Mouse (Mus musculus): ENCODE results near the gene Mfap1b. TPM values are rescaled to one million over a fixed set of nuclear protein-coding genes. Genes with fewer than 3 reads are reported as not detected.
"Not testable (repeated sequence)": the region's sequence is repeated elsewhere in the genome, so short reads cannot be mapped to it uniquely, and the experiment has no call there.

The Mfap1b gene
- polyA plus RNA-seq, 1 experiment from 2014 or later = 51.1 TPM

- peaks cover 14% of the 10 kb centered on the region for H3K4me1 ChIP-seq
- peak within 1 kb of the TSS; percentile 66 for H3K4me2 ChIP-seq
- H3K9ac ChIP-seq = peak within 1 kb of the TSS; percentile 69
- WGBS = 4% methylated on average over 41 of the region's 42 CpGs
- H3K27me3 ChIP-seq, H3K9me3 ChIP-seq, H3K36me3 ChIP-seq: not testable (repeated sequence)
- ATAC-seq (ENCODE audit: borderline replicate concordance, extremely low read depth, low FRiP score, low TSS enrichment) = peak; percentile 95
- peak within 1 kb of the TSS; percentile 65 for H3K4me3 ChIP-seq
- peak within 1 kb of the TSS; percentile 67 for H3K27ac ChIP-seq
Measured at GRCm38 (mm10) chr2:121505942-121506882, 32.3 kb upstream of the Mfap1b start, which contains the start of the genes Mfap1a and Wdr76. Mfap1a (minus strand) TSS chr2:121506665. Wdr76 (plus strand) TSS chr2:121506723.

DNA sequence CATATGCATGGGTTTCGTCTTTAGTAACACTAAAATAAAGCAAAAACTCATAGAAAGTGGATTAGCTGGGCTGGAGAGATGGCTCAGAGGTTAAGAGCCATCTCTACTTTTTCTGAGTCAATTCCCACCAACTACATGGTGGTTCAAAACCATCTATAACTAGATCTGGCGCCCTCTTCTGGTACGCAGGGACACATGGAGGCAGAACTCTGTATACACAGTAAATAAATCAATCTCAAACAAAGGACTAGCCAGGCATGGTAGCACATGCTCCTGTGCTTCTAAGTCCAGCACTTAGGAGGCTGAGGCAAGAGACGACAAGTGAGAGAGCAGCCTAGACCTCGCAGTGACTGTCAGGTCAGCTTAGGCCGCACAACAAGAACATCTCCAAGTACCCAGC lies 27.7 kb upstream of the Mfap1b start:
- H3K4me2 ChIP-seq; H3K9ac ChIP-seq; H3K27me3 ChIP-seq; H3K9me3 ChIP-seq; H3K36me3 ChIP-seq; H3K4me3 ChIP-seq; ATAC-seq (ENCODE audit: borderline replicate concordance, extremely low read depth, low FRiP score, low TSS enrichment); H3K4me1 ChIP-seq; H3K27ac ChIP-seq: not testable (repeated sequence)
- WGBS = 57% methylated on average over 1 of the region's 6 CpGs

- H3K9ac ChIP-seq; ATAC-seq (ENCODE audit: borderline replicate concordance, extremely low read depth, low FRiP score, low TSS enrichment); H3K9me3 ChIP-seq; H3K4me3 ChIP-seq; H3K27ac ChIP-seq; H3K36me3 ChIP-seq; H3K4me1 ChIP-seq; H3K27me3 ChIP-seq; H3K4me2 ChIP-seq: not testable (repeated sequence)
- 85% methylated on average over 2 of the region's 2 CpGs for WGBS
Measured at GRCm38 (mm10) chr2:121484403-121484802, 10.5 kb upstream of the Mfap1b start.

DNA sequence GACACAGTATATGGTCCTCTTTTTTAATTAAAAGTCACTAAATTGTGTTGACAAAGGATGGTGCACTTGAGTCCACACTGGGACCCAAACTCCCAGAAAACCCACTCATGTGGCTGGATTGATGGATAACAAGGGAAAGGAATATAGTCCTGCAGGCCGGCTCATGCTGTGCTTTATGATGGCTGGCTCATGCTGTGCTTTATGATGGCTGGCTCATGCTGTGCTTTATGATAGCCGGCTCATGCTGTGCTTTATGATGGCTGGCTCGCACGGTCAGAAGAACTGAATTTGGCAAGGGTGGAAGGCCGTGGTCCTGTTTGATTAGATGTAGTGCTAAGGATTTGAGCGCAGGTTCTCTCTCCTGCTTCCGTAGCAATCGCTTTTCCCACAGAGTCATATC lies 9.7 kb upstream of the Mfap1b start:
- no peaks in the 10 kb centered on the region for H3K9me3 ChIP-seq
- H3K27me3 ChIP-seq = no peaks in the 10 kb centered on the region
- WGBS = 73% methylated on average over 8 of the region's 8 CpGs
- H3K27ac ChIP-seq = no peak overlapping the region
- H3K36me3 ChIP-seq = no peaks in the 10 kb centered on the region
- ATAC-seq (ENCODE audit: borderline replicate concordance, extremely low read depth, low FRiP score, low TSS enrichment) = no peak
- no peak overlapping the region for H3K4me2 ChIP-seq
- H3K4me3 ChIP-seq = no peak overlapping the region
- H3K4me1 ChIP-seq = no peaks in the 10 kb centered on the region
- H3K9ac ChIP-seq = no peak overlapping the region

- not testable (repeated sequence) for H3K4me2 ChIP-seq; H3K27me3 ChIP-seq; H3K36me3 ChIP-seq; H3K4me1 ChIP-seq; ATAC-seq (ENCODE audit: borderline replicate concordance, extremely low read depth, low FRiP score, low TSS enrichment); H3K4me3 ChIP-seq; H3K27ac ChIP-seq; H3K9me3 ChIP-seq; H3K9ac ChIP-seq
- 82% methylated on average over 13 of the region's 13 CpGs for WGBS
Measured at GRCm38 (mm10) chr2:121480916-121481315, 7.0 kb upstream of the Mfap1b start.

GRCm38 (mm10) chr2:121480498-121480897 lies 6.6 kb upstream of the Mfap1b start:
- ATAC-seq (ENCODE audit: borderline replicate concordance, extremely low read depth, low FRiP score, low TSS enrichment) = no peak
- Histone ChIP-seq H3K9ac (no peak overlapping the region), H3K4me2 (no peak overlapping the region), H3K27me3 (no peaks in the 10 kb centered on the region), H3K4me1 (no peaks in the 10 kb centered on the region), H3K27ac (no peak overlapping the region), H3K36me3 (no peaks in the 10 kb centered on the region), H3K9me3 (no peaks in the 10 kb centered on the region), H3K4me3 (no peak overlapping the region)
- 51% methylated on average over 3 of the region's 3 CpGs for whole genome bisulfite sequencing

DNA sequence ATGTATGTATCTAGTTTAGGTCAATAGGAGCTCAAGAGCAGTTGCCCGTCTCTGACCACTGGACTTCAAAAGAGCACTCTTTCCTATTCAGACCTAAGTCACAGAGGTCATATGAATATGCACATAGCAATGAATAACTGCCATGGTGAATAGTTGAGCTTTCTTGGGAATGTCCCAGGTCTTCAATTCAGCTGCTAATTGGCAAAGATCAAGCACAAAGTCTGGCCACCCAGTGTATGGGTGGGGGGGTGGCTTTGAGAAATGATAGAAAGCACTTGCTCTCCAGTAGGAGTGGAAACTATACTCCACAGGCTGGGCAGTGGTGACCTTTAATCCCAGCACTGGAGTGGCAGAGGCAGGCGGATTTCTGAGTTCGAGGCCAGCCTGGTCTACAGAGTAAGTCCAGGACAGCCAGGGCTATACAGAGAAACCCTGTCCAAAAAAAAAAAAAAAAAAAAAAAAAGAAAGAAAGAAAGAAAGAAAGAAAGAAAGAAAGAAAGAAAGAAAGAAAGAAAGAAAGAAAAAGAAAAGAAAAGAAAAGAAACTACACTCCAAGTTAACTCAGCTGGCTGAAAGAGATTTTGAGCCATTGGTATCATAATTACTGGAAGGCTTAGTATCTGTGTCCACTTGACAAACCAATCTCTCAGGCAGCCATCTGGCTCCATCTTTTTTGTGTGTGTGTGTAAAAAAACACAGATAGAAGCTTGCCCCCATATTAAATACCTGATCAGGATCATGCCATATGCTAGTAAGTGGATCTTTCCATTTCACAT lies 3.8 kb upstream of the Mfap1b start:
- H3K4me2 ChIP-seq = no peak overlapping the region
- 0 out of 2 replicates have a peak, but pooled peaks cover 3% of the 10 kb centered on the region for H3K4me1 ChIP-seq
- ATAC-seq (ENCODE audit: borderline replicate concordance, extremely low read depth, low FRiP score, low TSS enrichment) = no peak
- no peak overlapping the region for H3K9ac ChIP-seq
- no peaks in the 10 kb centered on the region for H3K27me3 ChIP-seq
- WGBS = 76% methylated on average over 3 of the region's 3 CpGs
- H3K9me3 ChIP-seq = no peaks in the 10 kb centered on the region
- H3K4me3 ChIP-seq = no peak overlapping the region
- H3K36me3 ChIP-seq = no peaks in the 10 kb centered on the region
- H3K27ac ChIP-seq = no peak overlapping the region

- H3K36me3 ChIP-seq; H3K27me3 ChIP-seq; H3K9ac ChIP-seq; H3K4me1 ChIP-seq; ATAC-seq (ENCODE audit: borderline replicate concordance, extremely low read depth, low FRiP score, low TSS enrichment); H3K4me2 ChIP-seq; H3K4me3 ChIP-seq; H3K27ac ChIP-seq; H3K9me3 ChIP-seq: not testable (repeated sequence)
- WGBS = 89% methylated on average over 2 of the region's 2 CpGs
Measured at GRCm38 (mm10) chr2:121475306-121475705, 1.4 kb upstream of the Mfap1b start.

DNA sequence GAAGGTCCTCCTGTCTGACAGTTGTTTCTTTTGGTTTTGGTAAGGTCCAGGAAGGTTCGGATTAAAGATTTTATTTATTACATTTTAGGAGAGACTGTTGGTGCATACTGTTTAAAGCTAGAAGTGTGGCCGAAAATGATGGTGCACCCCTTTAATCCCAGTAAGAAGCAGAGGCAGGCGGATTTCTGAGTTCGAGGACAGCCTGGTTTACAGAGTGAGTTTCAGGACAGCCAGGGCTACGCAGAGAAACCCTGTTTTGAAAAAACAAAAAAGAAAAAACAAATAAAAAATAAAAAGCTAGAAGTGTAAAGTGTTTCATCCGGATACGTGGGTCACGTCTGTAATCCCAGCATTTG lies 291 bp upstream of the Mfap1b start:
- 0 out of 2 replicates have a peak, but pooled peaks cover 3% of the 10 kb centered on the region for H3K4me1 ChIP-seq
- H3K27ac ChIP-seq = peak overlapping the region; percentile 53; the same call in 1 of the 2 replicates
- H3K36me3 ChIP-seq = no peaks in the 10 kb centered on the region
- H3K9ac ChIP-seq = peak overlapping the region; percentile 66; the same call in 1 of the 2 replicates
- peak; percentile 19; the same call in 1 of the 2 replicates for ATAC-seq (ENCODE audit: borderline replicate concordance, extremely low read depth, low FRiP score, low TSS enrichment)
- 20% methylated on average over 8 of the region's 8 CpGs for WGBS
- peak overlapping the region; percentile 69 for H3K4me2 ChIP-seq
- peak overlapping the region; percentile 70 for H3K4me3 ChIP-seq
- H3K9me3 ChIP-seq = no peaks in the 10 kb centered on the region
- no peaks in the 10 kb centered on the region for H3K27me3 ChIP-seq

GRCm38 (mm10) chr2:121472783-121473182 lies 1.1 kb downstream of the Mfap1b start:
- H3K27ac ChIP-seq; H3K36me3 ChIP-seq; H3K4me3 ChIP-seq; ATAC-seq (ENCODE audit: borderline replicate concordance, extremely low read depth, low FRiP score, low TSS enrichment); H3K9me3 ChIP-seq; H3K9ac ChIP-seq; H3K27me3 ChIP-seq; H3K4me1 ChIP-seq: not testable (repeated sequence)
- peak overlapping the region; percentile 69; the same call in 1 of the 2 replicates for H3K4me2 ChIP-seq
- WGBS = 92% methylated on average over 3 of the region's 3 CpGs

DNA sequence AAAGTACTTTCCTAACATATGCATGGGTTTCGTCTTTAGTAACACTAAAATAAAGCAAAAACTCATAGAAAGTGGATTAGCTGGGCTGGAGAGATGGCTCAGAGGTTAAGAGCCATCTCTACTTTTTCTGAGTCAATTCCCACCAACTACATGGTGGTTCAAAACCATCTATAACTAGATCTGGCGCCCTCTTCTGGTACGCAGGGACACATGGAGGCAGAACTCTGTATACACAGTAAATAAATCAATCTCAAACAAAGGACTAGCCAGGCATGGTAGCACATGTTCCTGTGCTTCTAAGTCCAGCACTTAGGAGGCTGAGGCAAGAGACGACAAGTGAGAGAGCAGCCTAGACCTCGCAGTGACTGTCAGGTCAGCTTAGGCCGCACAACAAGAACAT lies 4.9 kb downstream of the Mfap1b start:
- not testable (repeated sequence) for H3K27me3 ChIP-seq; H3K27ac ChIP-seq; H3K4me2 ChIP-seq; H3K9ac ChIP-seq; H3K4me3 ChIP-seq; ATAC-seq (ENCODE audit: borderline replicate concordance, extremely low read depth, low FRiP score, low TSS enrichment); H3K4me1 ChIP-seq; H3K9me3 ChIP-seq; H3K36me3 ChIP-seq
- WGBS = 48% methylated on average over 3 of the region's 6 CpGs

GRCm38 (mm10) chr2:121460071-121460470 lies 13.8 kb downstream of the Mfap1b start:
- Histone ChIP-seq H3K4me1 (peaks cover 15% of the 10 kb centered on the region), H3K4me2 (no peak overlapping the region), H3K27me3 (no peaks in the 10 kb centered on the region), H3K4me3 (no peak overlapping the region), H3K36me3 (peaks cover 20% of the 10 kb centered on the region; the same call in 1 of the 2 replicates), H3K9me3 (no peaks in the 10 kb centered on the region), H3K27ac (no peak overlapping the region), H3K9ac (no peak overlapping the region)
- no peak for ATAC-seq (ENCODE audit: borderline replicate concordance, extremely low read depth, low FRiP score, low TSS enrichment)
- 51% methylated on average over 2 of the region's 2 CpGs for WGBS
